Mouse (Mus musculus): ENCODE data around the gene Ceacam2.
"Not testable (repeated sequence)": the region's sequence is repeated elsewhere in the genome, so short reads cannot be mapped to it uniquely, and the experiment has no call there.

Gene Ceacam2

GRCm38 (mm10) chr7:25539376-25539907 is at the start of gene Ceacam2:
Gene Ceacam2, minus strand, starts transcription at chr7:25539857.
- DNase-seq = peak in 1 of 2 experiments; percentile 37

- no peak for DNase-seq
These were observed 45.9 kb upstream of the Ceacam2 start for GRCm38 (mm10) chr7:25585351-25586204.

- no peak for DNase-seq
These were observed 45.0 kb upstream of the Ceacam2 start for GRCm38 (mm10) chr7:25584651-25585050.

- DNase-seq = no peak
These were observed 42.7 kb upstream of the Ceacam2 start for GRCm38 (mm10) chr7:25582301-25582810.

GRCm38 (mm10) chr7:25579441-25579840 is 39.8 kb upstream of the Ceacam2 start:
- no peak for DNase-seq

GRCm38 (mm10) chr7:25576793-25577437 is 37.3 kb upstream of the Ceacam2 start:
- DNase-seq = peak; percentile 44 to 56

- not testable (repeated sequence) for DNase-seq
These were observed 36.7 kb upstream of the Ceacam2 start for GRCm38 (mm10) chr7:25576308-25576707.

GRCm38 (mm10) chr7:25575870-25576269 is 36.2 kb upstream of the Ceacam2 start:
- DNase-seq = no peak

GRCm38 (mm10) chr7:25575105-25575504 is 35.4 kb upstream of the Ceacam2 start:
- peak; percentile 75 to 84 for DNase-seq

GRCm38 (mm10) chr7:25573806-25574205 is 34.1 kb upstream of the Ceacam2 start:
- DNase-seq = not testable (repeated sequence)

- peak; percentile 41 to 71 for DNase-seq
These were observed 29.1 kb upstream of the Ceacam2 start for GRCm38 (mm10) chr7:25568721-25569120.

GRCm38 (mm10) chr7:25541464-25541863 is 1.8 kb upstream of the Ceacam2 start:
- peak; percentile 40 to 46 for DNase-seq

- DNase-seq = not testable (repeated sequence)
These were observed 297 bp upstream of the Ceacam2 start for GRCm38 (mm10) chr7:25539954-25540353.

GRCm38 (mm10) chr7:25530837-25531236 is 8.8 kb downstream of the Ceacam2 start:
- no peak for DNase-seq

- DNase-seq = peak in 1 of 2 experiments; percentile 59
These were observed 23.4 kb downstream of the Ceacam2 start for GRCm38 (mm10) chr7:25516070-25516777.

GRCm38 (mm10) chr7:25515667-25516066 is 24.0 kb downstream of the Ceacam2 start:
- DNase-seq = not testable (repeated sequence)

- DNase-seq = no peak
These were observed 29.7 kb downstream of the Ceacam2 start for GRCm38 (mm10) chr7:25509925-25510324.

GRCm38 (mm10) chr7:25494649-25495048 is 45.0 kb downstream of the Ceacam2 start:
- DNase-seq = no peak

- not testable (repeated sequence) for DNase-seq
These were observed 49.0 kb downstream of the Ceacam2 start for GRCm38 (mm10) chr7:25490698-25491097.

GRCm38 (mm10) chr7:25489382-25489781 is 50.3 kb downstream of the Ceacam2 start:
- DNase-seq = not testable (repeated sequence)

GRCm38 (mm10) chr7:25486186-25486585 is 53.5 kb downstream of the Ceacam2 start:
- DNase-seq = peak; percentile 76 to 78

GRCm38 (mm10) chr7:25485061-25485460 is 54.6 kb downstream of the Ceacam2 start:
- DNase-seq = no peak

All from kidney, postnatal 25 days (tissue).